Mouse (Mus musculus) ZHBTc4 (cell line): Measurements from ENCODE around the gene 1810049J17Rik.
"Not testable (repeated sequence)": the region's sequence is repeated elsewhere in the genome, so short reads cannot be mapped to it uniquely, and the experiment has no call there.

ENCODE experiments used
- DNase-seq: peaks from one replicate; pipeline ENCODE4 v3.0.0-alpha.2; 2011; ENCODE audit warnings: low read depth, low spot score

The 1810049J17Rik gene

GRCm38 (mm10) chr15:12321788-12322621, at the start of gene 1810049J17Rik:
Gene 1810049J17Rik, minus strand, starts transcription at chr15:12321899.
- DNase-seq, result peak; percentile 59

GRCm38 (mm10) chr15:12371183-12371582, 49.5 kb upstream of the 1810049J17Rik start:
- peak; percentile 86 for DNase-seq

GRCm38 (mm10) chr15:12370096-12370495, 48.4 kb upstream of the 1810049J17Rik start:
- DNase-seq, result no peak

- no peak for DNase-seq
These were observed 47.2 kb upstream of the 1810049J17Rik start for GRCm38 (mm10) chr15:12368850-12369249.

- no peak for DNase-seq
These were observed 46.7 kb upstream of the 1810049J17Rik start for GRCm38 (mm10) chr15:12368357-12368756.

- no peak for DNase-seq
These were observed 45.8 kb upstream of the 1810049J17Rik start for GRCm38 (mm10) chr15:12367306-12368080.

GRCm38 (mm10) chr15:12366580-12367305, 45.0 kb upstream of the 1810049J17Rik start:
- DNase-seq, result not testable (repeated sequence)

- DNase-seq, result no peak
These were observed 44.4 kb upstream of the 1810049J17Rik start for GRCm38 (mm10) chr15:12366072-12366469.

GRCm38 (mm10) chr15:12365416-12366071, 43.8 kb upstream of the 1810049J17Rik start:
- DNase-seq, result no peak

GRCm38 (mm10) chr15:12364096-12364495, 42.4 kb upstream of the 1810049J17Rik start:
- no peak for DNase-seq

GRCm38 (mm10) chr15:12362701-12363040, 41.0 kb upstream of the 1810049J17Rik start:
- no peak for DNase-seq

- no peak for DNase-seq
These were observed 40.5 kb upstream of the 1810049J17Rik start for GRCm38 (mm10) chr15:12362001-12362700.

GRCm38 (mm10) chr15:12360519-12361212, 39.0 kb upstream of the 1810049J17Rik start:
- DNase-seq, result no peak

GRCm38 (mm10) chr15:12358384-12358783, 36.7 kb upstream of the 1810049J17Rik start:
- DNase-seq, result no peak

- no peak for DNase-seq
These were observed 35.8 kb upstream of the 1810049J17Rik start for GRCm38 (mm10) chr15:12357459-12357858.

- DNase-seq, result no peak
These were observed 34.2 kb upstream of the 1810049J17Rik start for GRCm38 (mm10) chr15:12355907-12356306.

- DNase-seq, result no peak
These were observed 33.6 kb upstream of the 1810049J17Rik start for GRCm38 (mm10) chr15:12355261-12355660.

GRCm38 (mm10) chr15:12354281-12354810, 32.6 kb upstream of the 1810049J17Rik start:
- DNase-seq, result peak; percentile 40

GRCm38 (mm10) chr15:12351470-12351869, 29.8 kb upstream of the 1810049J17Rik start:
- no peak for DNase-seq

GRCm38 (mm10) chr15:12349840-12350239, 28.1 kb upstream of the 1810049J17Rik start:
- DNase-seq, result no peak
